Mouse (Mus musculus): ENCODE measurements around the gene Sh3d19. TPM values are rescaled to one million over a fixed set of nuclear protein-coding genes. Genes with fewer than 3 reads are reported as not detected.

Sh3d19 gene
- total RNA-seq (2023), result under 1 TPM; 0.27 to 0.81 TPM

GRCm38 (mm10) chr3:85970742-85971598 lies at the start of gene Sh3d19:
Sh3d19 (plus strand) TSS chr3:85971109.

GRCm38 (mm10) chr3:86002423-86002822 lies 31.5 kb downstream of the Sh3d19 start, which contains the start of gene Prss48:
Prss48 (minus strand) TSS chr3:86002491.

GRCm38 (mm10) chr3:86142263-86142933 lies 171.5 kb downstream of the Sh3d19 start, which contains the start of gene Rps3a1:
Rps3a1 (minus strand) TSS chr3:86142702.

Other genes starting within 250 kb of the Sh3d19 start
- not detected for gene Fam160a1, start 153.8 kb upstream of the Sh3d19 start, total RNA-seq (2023)
- gene Glt28d2, start 83.6 kb upstream of the Sh3d19 start, total RNA-seq (2023), result not detected
- not detected for gene Gm37240, start 83.6 kb upstream of the Sh3d19 start, total RNA-seq (2023)
- gene Prss48, start 31.4 kb downstream of the Sh3d19 start, total RNA-seq (2023), result not detected
- 1,000 to 10,000 TPM in 1 of 2 experiments, 100 to 1,000 TPM in 1; 969 to 1,082 TPM for gene Rps3a1, start 171.6 kb downstream of the Sh3d19 start, total RNA-seq (2023)